Comparison of ENCODE assay signal across 25 mouse cellular contexts in genomic region chr6:128155935-128156334, GRCm38 (mm10).
"Had no signal": no experiment of that assay in that cellular context is flagged by ENCODE, and none has a peak within 500 bp of the region (broad histone marks: within the 10 kb centered on the region; RNA-seq: fewer than 3 reads in every experiment).

No protein-coding gene starts in this region.

- H3K27ac ChIP-seq: gastrocnemius, adult 2 months; heart, embryonic 10.5 days; hindbrain, embryonic 10.5 days; hindbrain, embryonic 12.5 days; hindbrain, embryonic 14.5 days; intestine, embryonic 15.5 days; layer of hippocampus, adult 2 months; left cerebral cortex, adult 2 months; limb, embryonic 13.5 days; liver, embryonic 14.5 days had no signal

- ATAC-seq: hindbrain, embryonic 16.5 days; inflammation-experienced regulatory T-cells, adult 6 months; intestine, embryonic 15.5 days; intestine, postnatal 0 days had no signal

- H3K36me3 ChIP-seq: heart, embryonic 10.5 days; heart, embryonic 12.5 days; hindbrain, embryonic 10.5 days; hindbrain, embryonic 12.5 days; intestine, embryonic 15.5 days; limb, embryonic 13.5 days had no signal

- DNase-seq: gastrocnemius, adult 2 months; gastrocnemius, postnatal 10 days; gastrocnemius, postnatal 25 days; heart, adult 18-20 months; heart, postnatal 10 days; heart, postnatal 4 days; kidney, adult 18-20 months; kidney, adult 8-10 months; kidney, postnatal 10 days; kidney, postnatal 25 days; kidney, postnatal 4 days had no signal

- H3K4me2 ChIP-seq: heart, embryonic 12.5 days; hindbrain, embryonic 12.5 days; hindbrain, embryonic 14.5 days; intestine, embryonic 15.5 days; limb, embryonic 13.5 days; liver, embryonic 11.5 days had no signal

- H3K9me3 ChIP-seq: heart, embryonic 10.5 days; heart, embryonic 12.5 days; hindbrain, embryonic 10.5 days; hindbrain, embryonic 12.5 days; intestine, embryonic 15.5 days; limb, embryonic 13.5 days had no signal

- H3K4me3 ChIP-seq: gastrocnemius, adult 2 months; heart, embryonic 10.5 days; heart, embryonic 12.5 days; hindbrain, embryonic 10.5 days; hindbrain, embryonic 12.5 days; intestine, embryonic 15.5 days; layer of hippocampus, adult 2 months; left cerebral cortex, adult 2 months; limb, embryonic 13.5 days had no signal

- H3K27me3 ChIP-seq: heart, embryonic 12.5 days; hindbrain, embryonic 12.5 days; intestine, embryonic 15.5 days; limb, embryonic 13.5 days had no signal

- H3K4me1 ChIP-seq: heart, embryonic 12.5 days; hindbrain, embryonic 12.5 days; intestine, embryonic 15.5 days had no signal

- H3K9ac ChIP-seq: heart, embryonic 12.5 days; hindbrain, embryonic 12.5 days; hindbrain, embryonic 14.5 days; intestine, embryonic 15.5 days; limb, embryonic 13.5 days; liver, embryonic 14.5 days had no signal
